Mouse (Mus musculus) bone marrow macrophage, adult 2 months (primary cell): ENCODE data around the gene Kpna6. TPM values are rescaled to one million over a fixed set of nuclear protein-coding genes. Genes with fewer than 3 reads are reported as not detected.

Experiments
- H3K27ac ChIP-seq: 2 replicates; pipeline ENCODE4 v1.5.1; 2012; ENCODE audit warnings: low read depth, low read length; ENCODE audit not compliant: insufficient read depth
- H3K4me1 ChIP-seq: 2 replicates; pipeline ENCODE4 v1.6.1; 2012; ENCODE audit warnings: low read length; ENCODE audit not compliant: control insufficient read depth, insufficient read depth
- H3K4me3 ChIP-seq: 2 replicates; pipeline ENCODE4 v1.5.1; 2012; ENCODE audit warnings: mild to moderate bottlenecking, low read length, moderate library complexity; ENCODE audit not compliant: insufficient read depth
- CTCF ChIP-seq: IDR thresholded peaks from 2 replicates; pipeline ENCODE4 v1.5.1; 2012; ENCODE audit warnings: low read depth, mild to moderate bottlenecking, low read length, moderate library complexity
- POLR2A ChIP-seq: IDR thresholded peaks from 2 replicates; pipeline ENCODE4 v1.6.1; 2012; ENCODE audit warnings: mild to moderate bottlenecking, low read depth, low read length, borderline replicate concordance
- polyA plus RNA-seq: library from polyadenylated mRNA; stranded (reverse); fragments of >200 nt; gene quantifications from 2 replicates; pipeline ENCODE4 v1.2.4, GENCODE M21; 2012; ENCODE audit not compliant: missing spikeins, insufficient read depth, insufficient read length

Kpna6 gene
- polyA plus RNA-seq, 1 experiment: 42.0 TPM

DNA sequence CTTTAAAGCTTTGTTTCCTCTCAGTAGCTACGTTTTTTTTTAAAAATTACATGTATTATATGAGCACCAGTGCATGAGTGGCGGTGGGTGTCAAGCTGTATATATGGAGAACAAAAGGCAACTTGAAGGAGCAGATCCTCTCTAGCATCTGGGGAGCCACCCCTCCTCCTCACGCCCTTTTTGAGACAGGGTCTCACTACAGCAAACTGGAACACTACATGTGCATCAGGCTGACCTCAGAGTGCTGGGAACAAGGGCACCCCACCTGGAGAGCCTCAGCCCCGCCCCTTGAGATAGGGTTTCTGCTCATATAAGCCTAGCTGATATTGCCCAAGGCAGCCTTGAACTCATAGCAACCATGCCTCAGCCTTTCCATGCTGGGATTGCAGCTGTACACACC is 47.1 kb downstream of the Kpna6 start:
- Histone ChIP-seq H3K27ac (peak overlapping the region; percentile 82), H3K4me3 (no peak overlapping the region), H3K4me1 (peaks cover 21% of the 10 kb centered on the region)
- TF ChIP-seq CTCF (no peak), POLR2A (no peak)

DNA sequence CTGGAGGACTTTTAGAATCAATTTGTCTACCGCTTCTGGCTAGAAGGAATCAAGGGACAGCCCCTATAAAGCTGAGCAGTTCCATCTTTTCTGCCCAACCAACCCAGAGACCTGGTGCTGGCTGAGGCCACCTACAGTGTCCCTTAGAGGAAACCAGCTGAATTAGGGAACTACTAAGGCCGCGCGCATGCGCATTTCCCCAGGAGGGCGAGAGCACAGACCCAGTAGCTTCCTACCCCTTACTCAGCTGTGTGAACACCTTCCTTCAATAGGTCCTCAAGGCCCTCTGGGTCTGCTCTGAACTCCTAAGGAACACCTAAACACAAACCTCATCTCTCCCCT is 47.6 kb downstream of the Kpna6 start:
- TF ChIP-seq POLR2A (no peak), CTCF (no peak)
- Histone ChIP-seq H3K4me3 (peak overlapping the region; percentile 40), H3K27ac (peak overlapping the region; percentile 82), H3K4me1 (peaks cover 21% of the 10 kb centered on the region)

DNA sequence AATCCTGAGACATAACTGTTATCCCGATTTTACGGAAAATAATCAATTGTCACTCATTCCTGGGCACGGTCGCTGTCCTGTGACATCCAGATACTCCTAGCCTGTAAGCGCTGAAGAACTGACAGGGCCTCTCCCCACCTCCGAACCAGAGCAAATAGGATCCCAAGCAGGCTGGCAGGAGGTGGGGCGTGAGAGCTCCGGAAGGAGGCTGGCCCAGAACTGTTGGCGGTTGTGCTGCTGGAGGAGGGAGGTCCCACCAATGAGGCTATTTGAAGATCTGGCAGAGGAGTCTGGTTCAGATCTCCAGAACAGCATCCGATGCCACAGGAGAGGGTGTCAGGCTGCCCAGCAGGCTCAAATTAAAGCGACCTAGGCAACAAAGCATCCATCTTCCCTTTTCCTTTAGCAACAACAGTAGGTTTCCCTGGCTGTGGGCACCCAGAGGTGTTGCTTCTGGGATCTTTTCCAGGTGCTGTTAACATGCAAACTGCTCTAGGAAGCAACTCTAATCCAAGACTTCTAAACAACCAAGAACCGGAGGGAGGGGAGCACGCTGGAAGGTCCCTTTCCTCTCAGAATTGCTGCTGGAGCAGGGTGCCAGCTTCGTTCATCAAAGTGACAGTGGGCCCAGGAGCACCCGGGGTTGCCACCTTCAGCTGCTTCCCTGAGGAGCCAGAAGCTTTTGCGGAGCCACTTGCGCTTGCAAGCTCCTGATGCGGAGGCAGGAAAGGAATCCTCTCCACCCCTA is 48.1 kb downstream of the Kpna6 start:
- H3K4me1 ChIP-seq: peaks cover 21% of the 10 kb centered on the region
- TF ChIP-seq POLR2A (peak; percentile 75; the same call in 1 of the 2 replicates), CTCF (no peak)
- peak overlapping the region; percentile 83 for H3K4me3 ChIP-seq
- peak overlapping the region; percentile 82 for H3K27ac ChIP-seq

DNA sequence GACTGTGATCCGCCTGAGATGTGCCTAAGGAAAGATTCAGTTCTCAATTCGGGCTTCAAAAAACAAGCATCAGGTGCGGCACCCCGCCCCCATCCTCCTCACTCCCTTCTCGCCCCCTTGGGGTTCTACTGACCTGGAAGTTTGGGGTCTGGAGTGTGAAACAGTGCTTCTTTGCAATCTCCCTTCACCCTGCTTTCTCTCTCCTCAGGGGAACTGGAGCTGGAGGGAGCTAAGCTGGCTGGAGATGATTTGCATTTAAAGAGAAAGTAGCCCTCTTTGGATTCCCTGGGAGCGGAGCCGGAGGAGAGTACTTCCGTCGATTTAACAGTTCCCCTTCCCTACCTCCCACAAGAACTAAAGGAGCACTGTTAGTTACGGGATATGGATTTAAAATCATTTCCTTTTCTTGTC is 48.9 kb downstream of the Kpna6 start, which contains the start of gene Ccdc28b:
Gene Ccdc28b, minus strand, starts transcription at position 267 of the 411 bp plus-strand sequence.
- peaks cover 23% of the 10 kb centered on the region for H3K4me1 ChIP-seq
- peak within 1 kb of the TSS; percentile 83 for H3K4me3 ChIP-seq
- H3K27ac ChIP-seq: peak within 1 kb of the TSS; percentile 82
- no peak for TF ChIP-seq CTCF
- no peak; the same call in 1 of the 2 replicates for TF ChIP-seq POLR2A

DNA sequence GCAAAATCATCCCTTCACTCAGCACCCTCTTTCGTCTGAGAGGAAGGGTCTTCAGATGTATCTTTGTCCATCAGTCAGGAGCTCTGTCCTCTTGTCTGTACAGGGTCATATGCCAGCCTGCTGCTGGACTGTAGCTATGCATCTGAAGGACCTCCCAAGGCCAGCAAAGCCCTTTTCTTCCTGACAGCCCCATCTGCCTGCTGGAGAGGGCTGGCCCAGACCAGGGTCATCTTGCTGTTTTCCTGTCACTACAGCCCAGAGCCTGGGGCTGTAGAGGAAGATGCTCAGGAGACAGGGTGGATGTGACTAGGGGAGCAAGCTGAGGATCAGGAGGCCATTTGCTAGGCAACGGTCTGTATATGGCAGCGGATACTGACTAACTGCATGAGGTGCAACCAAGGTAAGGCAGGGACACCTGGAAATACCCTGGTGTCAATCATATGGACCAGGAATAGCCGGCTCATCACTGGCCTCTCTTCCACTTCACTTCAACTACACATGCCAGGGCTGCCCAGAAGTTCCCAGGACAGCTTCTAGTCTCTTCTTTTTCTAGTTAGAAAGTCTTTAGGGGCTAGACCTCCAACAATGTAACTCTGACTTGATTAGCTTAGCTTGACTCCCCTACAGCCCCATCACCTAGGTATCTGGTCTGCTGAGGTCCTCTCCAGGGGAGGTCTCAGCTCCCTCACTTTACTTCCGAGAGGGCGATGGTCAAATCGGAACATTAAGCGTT is 49.6 kb downstream of the Kpna6 start:
- no peak for TF ChIP-seq CTCF
- no peak for TF ChIP-seq POLR2A
- H3K4me1 ChIP-seq: peaks cover 25% of the 10 kb centered on the region
- no peak overlapping the region for H3K27ac ChIP-seq
- H3K4me3 ChIP-seq: peak overlapping the region; percentile 83

DNA sequence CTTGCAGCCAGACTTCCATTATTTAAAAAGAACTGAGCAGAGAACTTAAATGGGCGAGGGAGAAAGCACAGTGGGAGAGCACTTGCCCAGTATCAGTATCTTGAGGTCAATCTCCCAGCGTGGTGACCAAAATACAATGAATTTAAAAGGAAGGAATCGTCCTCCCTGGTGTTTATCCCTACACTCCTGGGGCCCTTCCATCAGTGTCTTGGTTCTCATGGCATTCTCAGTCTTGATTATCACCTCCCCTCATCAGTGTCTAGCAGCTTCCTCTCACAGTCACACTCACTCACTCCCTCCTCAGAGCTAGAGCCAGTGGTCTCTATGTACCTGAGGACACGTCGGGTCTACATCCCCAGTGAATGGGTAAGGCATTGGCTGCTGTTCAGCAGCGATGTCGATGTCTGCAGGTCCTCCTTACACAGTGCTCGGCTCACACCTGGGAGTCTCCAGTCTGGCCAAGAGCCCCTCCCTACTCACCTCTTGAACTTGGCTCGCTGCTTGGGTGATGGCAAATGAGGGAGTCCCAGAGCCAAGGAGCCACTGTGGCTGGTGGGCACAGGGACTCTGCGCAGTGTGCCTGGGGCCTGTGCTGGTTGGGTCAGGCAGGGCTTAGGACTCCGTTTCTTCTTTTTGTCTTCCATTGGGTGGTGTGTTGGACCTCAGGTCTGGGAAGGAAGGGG is 50.3 kb downstream of the Kpna6 start:
- Histone ChIP-seq H3K4me3 (peak overlapping the region; percentile 83), H3K4me1 (peaks cover 28% of the 10 kb centered on the region), H3K27ac (no peak overlapping the region)
- TF ChIP-seq CTCF: no peak
- TF ChIP-seq POLR2A: no peak

DNA sequence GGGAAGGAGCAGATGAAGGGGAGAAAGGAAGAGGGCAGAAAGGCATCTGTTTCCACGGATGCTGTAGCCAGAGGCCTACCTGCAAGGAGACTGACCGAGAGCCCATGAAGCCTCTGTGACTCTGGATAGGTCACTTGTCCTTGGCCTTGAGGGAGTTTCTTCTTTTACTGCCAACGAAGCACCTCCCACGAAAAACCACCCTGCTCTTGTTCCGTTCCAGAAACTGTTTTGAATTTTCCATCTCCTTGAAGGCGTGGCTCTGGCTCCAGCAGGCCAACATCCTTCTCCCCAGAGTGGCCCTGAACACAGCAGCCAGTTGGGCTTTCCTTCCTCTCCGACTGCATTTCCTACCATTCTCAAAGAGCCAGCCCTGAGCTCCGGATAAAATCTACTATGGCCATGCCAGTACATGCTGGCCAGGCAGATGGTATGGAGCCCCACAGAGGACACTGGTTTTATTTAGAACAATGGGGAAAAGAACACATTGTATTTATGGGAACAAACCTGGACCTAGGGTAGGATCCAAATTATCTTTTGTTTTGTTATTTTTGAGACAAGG is 51.2 kb downstream of the Kpna6 start:
- H3K27ac ChIP-seq: no peak overlapping the region
- H3K4me3 ChIP-seq: no peak overlapping the region
- TF ChIP-seq CTCF: no peak
- no peak for TF ChIP-seq POLR2A
- H3K4me1 ChIP-seq: peaks cover 28% of the 10 kb centered on the region

DNA sequence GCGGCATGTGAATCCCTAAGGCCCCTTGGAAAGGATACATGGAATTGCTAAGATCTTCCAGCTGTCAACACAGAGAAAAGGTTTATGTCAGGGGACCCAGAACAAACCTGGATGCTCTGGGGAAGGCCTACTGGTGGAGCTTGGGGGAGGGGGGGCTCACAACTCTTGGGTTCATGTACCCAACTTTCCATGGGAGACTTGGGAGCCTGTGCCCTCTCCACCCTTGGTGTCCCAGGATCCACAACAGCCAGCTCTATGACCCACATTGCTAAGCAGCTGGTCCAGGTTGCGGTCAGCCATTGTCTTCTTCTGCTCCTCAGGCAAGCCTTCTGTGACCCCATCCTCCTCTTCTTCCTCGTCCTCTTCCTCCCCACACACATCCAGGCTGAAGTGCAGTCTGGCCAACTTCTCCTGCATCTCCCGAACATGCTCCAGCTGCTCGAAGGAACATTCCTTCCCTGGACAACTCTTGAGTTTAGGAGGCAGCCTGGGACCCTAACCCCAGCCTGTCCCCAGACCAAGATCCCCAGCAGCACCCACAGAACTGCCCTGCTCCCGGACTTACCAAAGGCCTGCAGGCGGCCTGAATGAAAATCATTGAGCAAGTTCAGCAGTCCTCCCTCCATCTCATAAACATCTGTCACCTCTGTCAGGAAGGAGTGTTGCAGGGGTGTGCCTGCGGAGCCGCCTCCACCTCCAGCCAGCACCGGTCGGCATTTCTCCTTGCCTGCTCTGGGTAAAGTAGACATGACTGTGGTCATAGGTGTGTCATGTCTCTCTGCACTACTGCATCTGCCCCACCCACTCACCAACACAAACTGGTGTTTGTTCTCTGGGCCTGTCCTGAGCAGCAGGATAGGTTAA is 51.9 kb downstream of the Kpna6 start:
- H3K4me1 ChIP-seq: peaks cover 23% of the 10 kb centered on the region

More for the DNA sequence above, 51.9 kb downstream of the Kpna6 start:
- Histone ChIP-seq H3K27ac (no peak overlapping the region), H3K4me3 (no peak overlapping the region)
- TF ChIP-seq POLR2A: no peak
- no peak for TF ChIP-seq CTCF
